Mouse (Mus musculus) megakaryocyte, embryonic 14.5 days (primary cell): ENCODE measurements at regions not wholly inside any gene's neighbourhood (a gene's known extent, or its start where the extent isn't known, plus 50 kb on each side); places are given as distances from the start of the nearest gene placed in this dataset.

Experiments
- FLI1 ChIP-seq: IDR thresholded peaks from 2 replicates; pipeline ENCODE4 v1.6.1; 2012; ENCODE audit warnings: low read length, inconsistent platforms, mixed read lengths
- GATA1 ChIP-seq: IDR thresholded peaks from 3 replicates; pipeline ENCODE4 v1.6.1; 2012; ENCODE audit warnings: mixed read lengths, low read length, inconsistent platforms, borderline replicate concordance

GRCm38 (mm10) chr1:90393861-90394260 is 190.1 kb downstream of the Ackr3 start:
- TF ChIP-seq GATA1 (no peak), FLI1 (no peak)
